Mouse (Mus musculus) lung, adult 2 months (tissue): Measurements from ENCODE around the gene Mrpl58.

Source experiments
- CTCF ChIP-seq: fragments of 200-500 bp; IDR thresholded peaks from 2 replicates; pipeline ENCODE4 v1.5.1; 2011; ENCODE audit warnings: mild to moderate bottlenecking, low read length, control low read depth; ENCODE audit not compliant: insufficient read depth
- POLR2A ChIP-seq: fragments of 200-500 bp; IDR thresholded peaks from 2 replicates; pipeline ENCODE4 v1.6.1; 2011; ENCODE audit warnings: low read depth, mild to moderate bottlenecking, control low read depth, low read length, borderline replicate concordance; ENCODE audit errors: extremely low read depth

DNA sequence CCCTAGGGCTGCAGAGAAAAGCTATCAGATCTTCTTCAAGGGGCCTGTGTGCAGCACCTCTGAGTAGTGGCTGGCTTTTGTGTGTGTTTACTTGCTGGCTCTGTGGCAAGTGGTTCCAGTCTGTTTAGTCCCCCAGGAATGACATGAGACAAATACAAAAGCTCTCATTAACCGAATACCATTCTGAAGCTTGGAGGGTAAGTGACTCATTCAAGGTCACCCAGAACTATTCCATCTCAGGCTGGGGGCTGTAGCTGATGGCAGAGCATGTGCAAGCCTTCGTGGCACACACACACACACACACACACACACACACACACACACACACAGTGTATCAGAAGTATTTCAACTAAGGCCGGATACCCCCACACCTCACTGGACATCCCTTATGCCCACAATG, 3.4 kb upstream of the Mrpl58 start:
- TF ChIP-seq CTCF (no peak), POLR2A (no peak)
